Mouse (Mus musculus) kidney, postnatal 10 days (tissue): ENCODE data around the gene Rad51b.

Experiments
- DNase-seq: peaks from one replicate; pipeline ENCODE4 v3.0.0; 2021; ENCODE audit warnings: mixed read lengths

Rad51b gene

GRCm38 (mm10) chr12:79498326-79498725, 201.2 kb downstream of the Rad51b start:
- no peak for DNase-seq

- no peak for DNase-seq
Observed at GRCm38 (mm10) chr12:79499809-79500208, 202.7 kb downstream of the Rad51b start.

DNA sequence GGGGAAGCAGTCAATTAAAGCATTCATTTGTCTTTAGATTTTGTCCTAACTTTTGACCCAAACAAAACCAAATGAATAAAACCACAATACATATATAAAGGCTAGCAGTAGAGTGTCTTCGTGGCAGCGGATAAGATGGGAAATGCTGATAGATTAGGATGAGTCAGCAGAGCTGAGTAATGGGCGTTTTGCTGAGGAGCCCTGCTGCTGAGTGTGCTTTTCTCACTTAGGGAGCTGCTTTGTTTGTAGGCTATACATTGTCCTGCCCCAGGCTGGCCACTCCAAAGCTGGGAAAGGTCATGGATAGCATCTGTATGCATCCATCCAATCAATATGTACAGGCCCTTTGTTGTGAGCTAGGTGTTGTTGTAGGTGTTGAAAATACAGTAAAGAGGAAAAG, 204.8 kb downstream of the Rad51b start:
- DNase-seq, result no peak

- peak; percentile 22 for DNase-seq
Observed at GRCm38 (mm10) chr12:79502862-79503581, 205.9 kb downstream of the Rad51b start.

- no peak for DNase-seq
Observed at GRCm38 (mm10) chr12:79503582-79504515, 206.8 kb downstream of the Rad51b start.

- DNase-seq, result no peak
Observed at GRCm38 (mm10) chr12:79504641-79505040, 207.6 kb downstream of the Rad51b start.

DNA sequence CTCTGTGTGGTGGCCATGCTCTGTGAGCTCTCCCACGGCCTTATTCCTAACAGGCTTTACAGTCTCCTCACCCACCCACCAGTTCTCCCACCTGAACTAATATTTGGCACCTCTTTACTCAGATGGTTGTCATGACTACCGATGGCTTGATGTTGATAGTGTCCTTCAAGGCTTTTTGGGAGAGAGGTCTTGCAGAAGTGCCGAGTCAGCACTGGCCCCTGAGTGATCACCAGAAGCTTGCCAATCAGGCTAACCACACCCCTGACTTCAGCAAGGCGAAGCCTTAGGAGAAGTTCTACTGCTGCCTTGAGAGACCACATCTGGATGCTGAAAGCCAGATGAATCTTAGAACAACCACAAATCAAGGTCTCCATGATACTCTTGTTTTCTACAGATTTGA, 209.3 kb downstream of the Rad51b start:
- peak; percentile 45 for DNase-seq

GRCm38 (mm10) chr12:79507141-79507681, 210.1 kb downstream of the Rad51b start:
- DNase-seq, result peak; percentile 73

DNA sequence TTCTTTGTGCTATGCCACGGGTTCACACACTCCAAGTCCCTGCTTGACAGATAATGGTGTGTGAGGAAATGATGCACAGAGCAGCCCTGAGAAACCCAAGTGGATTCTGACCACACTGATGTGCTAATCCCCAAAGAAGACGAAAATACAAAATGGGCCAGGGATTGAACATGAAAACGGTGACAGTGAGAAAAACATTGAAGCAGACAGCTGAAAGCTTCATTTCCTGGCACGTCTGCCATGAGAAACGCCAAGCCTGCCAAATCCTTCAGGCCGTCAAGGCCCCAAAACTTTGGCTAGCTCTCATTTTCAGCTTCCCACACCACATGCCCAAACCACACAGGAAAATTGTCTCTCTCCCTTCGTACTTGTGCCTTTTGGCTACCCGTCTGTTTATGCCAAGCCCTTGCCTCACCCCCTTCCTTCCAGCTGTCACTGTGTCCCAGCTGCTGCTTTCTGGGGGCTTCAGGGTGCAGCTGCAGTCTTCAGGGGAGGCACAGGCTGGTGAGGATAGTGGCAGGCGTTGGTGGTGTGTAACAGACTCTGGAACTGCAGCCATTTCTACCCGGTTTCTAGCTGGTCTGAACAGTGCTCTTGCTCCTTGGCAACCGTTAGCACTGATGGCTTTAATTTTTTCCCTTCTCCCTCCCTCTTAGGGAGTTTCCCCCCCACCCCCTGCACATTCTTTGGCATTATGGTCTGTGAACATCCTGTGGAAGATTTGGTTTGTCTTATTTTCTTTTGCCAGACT, 214.5 kb downstream of the Rad51b start:
- peak; percentile 39 for DNase-seq

DNA sequence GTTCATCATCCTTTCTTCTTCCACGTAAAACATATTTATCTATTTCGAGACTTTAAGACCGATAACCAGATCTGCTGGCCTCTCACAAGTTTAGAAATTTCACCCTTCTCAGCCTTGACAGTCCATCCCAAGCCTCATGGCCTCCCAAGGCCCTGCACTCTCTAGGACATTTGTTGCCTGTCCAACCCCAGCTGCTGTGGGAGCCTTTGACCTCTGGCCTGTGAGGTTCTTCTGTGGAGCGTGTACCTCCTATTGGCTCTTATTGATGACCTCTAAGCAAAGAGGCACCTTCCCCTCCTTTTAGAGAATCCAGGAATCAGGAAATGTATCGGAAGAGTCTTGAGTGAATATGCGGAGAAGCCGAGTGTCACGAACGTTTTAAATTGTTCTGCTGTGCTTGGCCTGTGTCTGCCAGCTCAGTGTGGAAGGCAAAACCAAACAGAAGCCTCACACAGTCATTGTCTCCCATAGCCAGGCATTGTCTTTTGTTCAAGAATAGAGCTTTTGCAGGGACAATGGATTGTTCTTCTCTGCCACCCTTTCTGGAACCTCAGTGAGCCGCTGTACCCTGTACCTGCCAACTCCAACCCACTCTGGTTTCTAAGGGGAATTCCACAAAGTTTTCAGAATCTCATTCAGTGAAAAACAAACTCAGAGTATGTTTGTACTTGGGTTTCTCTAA, 215.3 kb downstream of the Rad51b start:
- peak; percentile 56 for DNase-seq

GRCm38 (mm10) chr12:79512982-79513681, 216.1 kb downstream of the Rad51b start:
- no peak for DNase-seq

GRCm38 (mm10) chr12:79514680-79515079, 217.6 kb downstream of the Rad51b start:
- DNase-seq, result no peak

GRCm38 (mm10) chr12:79522374-79522773, 225.3 kb downstream of the Rad51b start:
- DNase-seq, result no peak

GRCm38 (mm10) chr12:79524941-79525871, 228.1 kb downstream of the Rad51b start:
- DNase-seq, result no peak

- DNase-seq, result no peak
Observed at GRCm38 (mm10) chr12:79525872-79526271, 228.8 kb downstream of the Rad51b start.

- DNase-seq, result no peak
Observed at GRCm38 (mm10) chr12:79527222-79527621, 230.1 kb downstream of the Rad51b start.

DNA sequence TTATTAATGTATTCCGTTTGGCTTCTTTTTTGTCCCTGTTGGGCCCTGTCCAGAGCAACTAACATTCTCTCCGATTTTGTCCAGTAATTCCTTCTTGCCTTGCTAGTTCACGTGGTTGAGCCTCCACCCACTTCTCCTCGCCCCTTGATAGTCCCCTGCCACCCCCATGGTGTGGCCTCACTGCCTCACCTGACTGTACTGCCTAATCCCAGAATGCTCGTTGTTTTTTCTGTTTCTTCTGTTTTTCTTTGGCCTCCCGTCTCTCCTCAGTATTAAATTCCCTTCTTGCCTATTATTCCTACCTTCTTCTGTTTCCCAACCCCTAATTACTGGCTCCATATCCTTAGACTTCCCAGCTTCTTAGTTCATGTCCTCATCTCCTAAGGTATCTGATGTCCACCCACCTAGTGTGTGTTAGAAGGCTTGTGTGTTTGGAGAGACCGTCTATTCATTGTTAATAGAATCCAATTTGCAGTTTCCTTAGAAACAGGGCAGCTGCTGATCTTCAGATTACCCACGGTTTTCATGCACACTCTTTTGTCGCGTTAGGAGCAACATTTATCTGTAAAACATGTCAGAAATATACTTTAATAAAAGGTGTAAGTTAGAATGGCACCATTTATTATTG, 233.3 kb downstream of the Rad51b start:
- no peak for DNase-seq

DNA sequence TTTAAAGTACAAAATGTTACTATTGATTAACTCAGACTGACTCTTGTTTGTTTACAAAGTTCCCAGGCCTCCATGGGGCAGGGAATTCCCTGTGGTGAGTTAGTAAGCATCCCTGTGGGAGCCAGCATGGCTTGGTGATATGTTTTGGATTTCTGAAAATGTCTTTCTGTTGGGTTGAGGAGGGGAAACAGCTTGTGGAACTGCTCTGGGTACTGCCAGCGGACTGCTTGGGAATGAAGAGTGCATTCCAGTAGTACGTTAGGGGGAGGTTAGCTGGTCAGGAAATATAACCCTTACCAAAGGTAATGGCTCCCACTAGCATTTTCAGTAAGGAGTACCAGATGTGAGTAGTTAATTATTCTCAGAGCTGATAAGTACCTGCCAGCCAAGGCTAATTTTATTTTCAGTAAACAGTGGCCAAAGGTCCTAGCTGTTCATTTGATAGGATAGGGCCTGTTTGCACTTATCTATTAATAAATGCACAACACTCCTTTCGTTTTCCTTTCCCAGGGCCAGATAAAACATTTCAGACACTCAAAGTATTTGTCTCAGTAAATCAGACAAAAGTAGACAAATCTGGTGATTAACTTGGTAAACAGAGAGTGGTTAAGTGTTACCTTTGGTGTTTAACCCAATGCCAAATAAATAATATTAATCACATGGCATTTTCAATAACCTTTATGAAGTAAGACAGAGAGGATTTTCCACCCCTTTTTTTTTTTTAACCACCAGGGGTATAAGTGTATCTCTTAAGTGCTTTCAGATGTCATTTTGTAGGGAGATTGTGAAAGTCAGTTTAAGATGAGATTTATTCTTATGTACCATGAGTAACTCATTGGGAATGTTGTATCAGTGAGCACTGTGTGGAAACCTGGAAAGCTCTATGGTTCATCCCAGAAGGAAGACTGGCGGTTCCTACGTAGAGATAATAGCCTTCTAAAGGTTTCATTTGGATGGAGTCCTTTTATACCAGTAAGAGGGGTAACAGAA, 235.0 kb downstream of the Rad51b start:
- no peak for DNase-seq

DNA sequence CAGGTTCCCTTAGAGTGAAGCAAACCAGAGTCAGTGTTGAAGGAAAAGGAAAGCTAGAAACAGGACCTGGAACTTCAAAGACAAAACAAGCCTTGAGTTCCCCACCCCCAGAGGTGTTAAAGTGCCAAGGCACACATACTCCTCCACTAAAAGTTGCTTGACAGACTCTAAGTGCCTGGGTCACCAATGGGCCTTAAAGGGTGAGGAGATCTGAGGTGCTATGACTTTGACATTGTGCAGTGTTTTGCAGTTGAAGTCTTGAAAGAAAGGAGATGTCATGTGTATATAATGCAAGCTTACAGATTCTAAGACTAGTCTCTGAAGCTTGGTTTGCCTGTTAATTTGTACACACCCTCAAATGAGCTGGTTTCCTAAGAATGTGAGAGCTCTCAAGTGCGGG, 237.7 kb downstream of the Rad51b start:
- no peak for DNase-seq
